Mouse (Mus musculus) A20 (cell line): Measurements from ENCODE around the gene Vps8.

ENCODE experiments used
- DNase-seq: peaks from one replicate; pipeline ENCODE4 v3.0.0-alpha.2; 2011; ENCODE audit warnings: low read depth, low spot score

Vps8 gene

GRCm38 (mm10) chr16:21478376-21478775 lies 55.5 kb downstream of the Vps8 start:
- peak; percentile 90 for DNase-seq

DNA sequence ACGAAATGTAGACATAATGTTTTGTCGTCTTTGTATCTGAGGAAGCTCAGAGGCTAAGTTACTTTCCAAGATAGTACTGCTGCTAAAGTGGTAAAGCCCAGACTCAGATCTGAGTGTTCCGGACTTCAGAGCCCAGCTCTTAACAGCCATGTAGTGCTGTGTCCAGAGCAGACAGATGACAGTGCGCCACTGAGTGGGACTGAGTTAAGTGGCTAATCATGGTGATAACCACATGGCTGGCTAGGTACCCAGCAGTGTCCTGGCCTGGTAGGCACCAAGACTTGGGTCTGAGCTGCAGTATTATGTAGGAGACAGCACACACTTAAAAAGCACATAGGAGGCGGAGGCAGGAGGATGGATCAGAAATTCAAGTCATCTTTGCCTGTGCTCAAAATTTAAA lies 60.9 kb downstream of the Vps8 start:
- no peak for DNase-seq

- no peak for DNase-seq
Measured at GRCm38 (mm10) chr16:21485716-21486115, 62.8 kb downstream of the Vps8 start.

DNA sequence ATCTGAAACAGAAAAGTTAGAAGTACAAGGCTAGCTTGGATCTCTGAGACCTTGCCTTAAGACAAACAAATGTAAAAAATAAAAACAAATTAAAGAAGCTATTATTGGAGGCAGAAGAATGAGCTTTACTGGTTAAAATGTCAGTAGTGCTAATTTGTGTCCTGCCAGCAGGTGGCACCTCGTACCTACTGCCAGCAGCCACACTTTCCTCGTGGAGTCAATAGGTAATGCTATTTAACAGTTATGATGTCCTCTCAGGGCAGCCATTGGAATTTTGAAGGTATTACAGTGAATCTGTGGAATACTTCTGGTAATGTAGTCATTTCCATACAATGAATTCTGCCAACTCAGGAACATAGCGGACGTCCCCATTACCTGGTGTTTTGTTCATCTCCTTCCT lies 65.5 kb downstream of the Vps8 start:
- peak; percentile 75 for DNase-seq

- DNase-seq, result peak; percentile 82
Measured at GRCm38 (mm10) chr16:21492346-21492745, 69.4 kb downstream of the Vps8 start.

- DNase-seq, result peak; percentile 63
Measured at GRCm38 (mm10) chr16:21492894-21493293, 70.0 kb downstream of the Vps8 start.

DNA sequence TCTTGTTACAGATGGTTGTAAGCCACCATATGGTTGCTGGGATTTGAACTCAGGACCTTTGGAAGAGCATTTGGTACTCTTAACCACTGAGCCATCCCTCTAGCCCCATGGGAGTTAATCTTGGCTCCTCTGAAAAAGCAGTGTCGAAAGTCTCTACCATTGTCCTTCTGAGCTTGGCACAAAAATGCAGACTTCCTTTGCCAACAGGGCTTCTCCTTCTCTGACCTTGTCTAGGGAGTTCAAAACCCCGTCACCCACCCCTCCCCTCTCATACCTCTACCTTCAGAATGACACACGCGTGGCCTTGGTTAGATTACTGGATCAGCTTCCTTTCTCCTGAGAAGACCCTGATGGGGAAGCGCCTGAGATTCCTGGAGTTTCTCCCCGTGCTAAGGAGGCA lies 71.8 kb downstream of the Vps8 start:
- DNase-seq, result peak; percentile 41

DNA sequence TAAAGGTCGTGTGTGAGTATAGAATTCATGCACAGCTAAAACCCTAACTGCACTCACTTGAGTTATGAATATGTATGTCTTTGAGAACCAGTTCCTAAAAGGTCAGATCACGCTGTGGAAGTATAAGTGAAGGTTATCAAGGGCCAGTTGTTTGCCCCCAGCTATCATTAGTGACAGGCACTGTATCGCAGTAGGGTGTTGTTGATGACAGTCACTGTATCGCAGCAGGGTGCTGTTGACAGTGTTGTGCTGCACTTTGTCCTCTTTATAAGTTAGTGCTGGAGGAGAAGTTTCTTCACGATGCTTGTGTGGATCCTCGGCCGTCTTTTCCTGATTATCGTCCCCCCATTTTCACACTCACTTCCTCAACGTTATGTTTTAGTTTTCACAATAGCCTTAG lies 73.9 kb downstream of the Vps8 start:
- no peak for DNase-seq

GRCm38 (mm10) chr16:21497627-21498026 lies 74.7 kb downstream of the Vps8 start:
- DNase-seq, result no peak

GRCm38 (mm10) chr16:21498984-21499383 lies 76.1 kb downstream of the Vps8 start:
- DNase-seq, result no peak

GRCm38 (mm10) chr16:21499656-21500055 lies 76.7 kb downstream of the Vps8 start:
- DNase-seq, result no peak

DNA sequence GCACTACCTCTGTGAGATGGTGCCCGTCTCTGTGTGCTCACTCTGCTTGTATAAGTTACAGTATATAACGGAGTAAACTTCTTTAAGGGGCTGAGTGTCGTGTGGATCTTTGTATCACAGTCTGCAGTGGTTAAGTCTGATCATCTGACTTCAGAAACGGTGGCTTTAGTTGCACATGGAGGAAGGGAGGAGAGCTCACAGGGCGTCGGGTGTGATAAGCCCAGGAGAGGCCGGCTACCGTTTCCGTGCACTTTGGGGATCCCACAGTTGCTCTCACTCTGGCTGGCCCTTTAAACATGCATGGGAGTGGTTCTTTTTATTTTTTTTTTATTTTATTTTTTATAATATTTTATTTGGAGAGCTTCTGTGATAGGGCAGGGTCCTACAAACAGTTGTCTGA lies 95.9 kb downstream of the Vps8 start:
- DNase-seq, result no peak

DNA sequence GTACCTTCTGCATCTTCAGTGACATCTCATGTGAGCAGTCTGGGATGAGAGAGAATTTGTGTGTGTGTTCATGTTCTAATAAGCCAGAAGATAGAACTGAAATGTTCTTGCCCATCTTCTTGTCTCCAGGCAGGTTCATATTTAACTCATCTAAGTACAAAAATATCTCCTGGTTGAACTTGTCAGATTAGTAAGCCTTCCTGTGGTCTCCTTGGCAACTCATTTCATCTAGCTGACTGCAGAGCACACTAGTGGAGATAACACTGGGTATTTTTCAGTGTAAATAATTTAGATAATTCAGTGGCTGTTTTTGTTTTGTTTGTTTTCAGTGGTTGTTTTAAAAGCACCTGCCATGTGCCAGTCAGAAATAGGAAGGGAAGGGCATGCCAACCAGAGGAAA lies 96.9 kb downstream of the Vps8 start:
- no peak for DNase-seq

- no peak for DNase-seq
Measured at GRCm38 (mm10) chr16:21523738-21524137, 100.8 kb downstream of the Vps8 start.

DNA sequence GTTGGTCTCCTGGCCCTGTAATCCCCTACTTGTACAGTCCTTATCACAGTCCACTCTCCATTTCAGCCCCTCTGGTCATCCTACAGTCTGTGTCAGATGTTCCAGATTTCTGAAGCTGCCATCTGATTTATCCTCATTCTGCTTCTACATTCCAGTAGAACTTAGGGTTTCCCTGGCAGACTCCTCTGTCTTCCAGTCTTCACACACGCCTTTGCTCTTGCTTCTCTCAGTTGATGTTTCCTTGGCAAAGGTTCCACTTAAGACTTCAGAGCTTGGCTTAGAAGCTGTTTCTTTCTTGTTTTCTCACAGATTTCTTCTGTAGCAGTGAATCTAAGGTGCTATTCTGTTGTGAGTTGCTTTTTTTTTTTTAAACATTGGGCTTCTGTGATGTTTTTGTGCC lies 102.5 kb downstream of the Vps8 start:
- DNase-seq, result no peak

- no peak for DNase-seq
Measured at GRCm38 (mm10) chr16:21527271-21528007, 104.5 kb downstream of the Vps8 start.

- no peak for DNase-seq
Measured at GRCm38 (mm10) chr16:21533503-21533902, 110.6 kb downstream of the Vps8 start.

DNA sequence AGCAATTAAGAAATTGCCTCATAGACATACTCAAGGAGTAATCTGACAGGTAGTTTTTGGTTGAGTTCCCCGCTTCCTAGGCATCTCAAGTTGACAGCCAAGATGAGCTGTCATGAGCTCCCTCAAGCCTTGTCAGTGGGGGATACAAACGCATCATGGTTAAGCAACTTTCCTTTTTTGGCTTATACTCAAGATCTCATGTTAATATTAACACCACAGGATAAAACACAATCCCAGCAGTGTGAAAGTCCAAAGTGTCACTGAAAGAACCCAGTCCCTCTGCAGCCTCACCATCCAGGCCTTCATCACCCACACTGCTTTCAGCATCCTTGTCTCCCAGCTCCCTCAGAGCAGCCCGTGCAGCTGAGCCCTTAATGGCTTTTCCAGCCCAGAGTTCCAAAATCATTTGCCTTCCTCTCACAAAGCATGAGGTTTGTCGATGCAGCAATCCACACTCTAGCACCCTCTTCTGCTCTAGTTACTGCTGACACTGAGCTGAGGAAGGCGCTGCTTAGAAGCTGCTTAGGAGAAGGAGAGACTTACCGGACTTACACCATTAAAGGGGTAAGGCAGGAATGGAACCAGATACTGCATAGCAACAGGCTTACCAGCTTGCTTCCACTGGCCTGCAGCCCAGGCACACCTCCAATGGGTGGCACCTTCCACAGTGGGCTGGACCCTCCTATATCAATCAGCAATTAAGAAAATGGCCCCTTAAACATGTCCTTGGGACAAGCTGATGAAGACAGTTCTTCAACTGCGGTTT lies 113.5 kb downstream of the Vps8 start:
- DNase-seq, result no peak

- DNase-seq, result peak; percentile 42
Measured at GRCm38 (mm10) chr16:21537312-21537711, 114.4 kb downstream of the Vps8 start.

GRCm38 (mm10) chr16:21538889-21539288 lies 116.0 kb downstream of the Vps8 start:
- DNase-seq, result peak; percentile 31

- DNase-seq, result no peak
Measured at GRCm38 (mm10) chr16:21542559-21542958, 119.6 kb downstream of the Vps8 start.

- DNase-seq, result no peak
Measured at GRCm38 (mm10) chr16:21547446-21547845, 124.5 kb downstream of the Vps8 start.

DNA sequence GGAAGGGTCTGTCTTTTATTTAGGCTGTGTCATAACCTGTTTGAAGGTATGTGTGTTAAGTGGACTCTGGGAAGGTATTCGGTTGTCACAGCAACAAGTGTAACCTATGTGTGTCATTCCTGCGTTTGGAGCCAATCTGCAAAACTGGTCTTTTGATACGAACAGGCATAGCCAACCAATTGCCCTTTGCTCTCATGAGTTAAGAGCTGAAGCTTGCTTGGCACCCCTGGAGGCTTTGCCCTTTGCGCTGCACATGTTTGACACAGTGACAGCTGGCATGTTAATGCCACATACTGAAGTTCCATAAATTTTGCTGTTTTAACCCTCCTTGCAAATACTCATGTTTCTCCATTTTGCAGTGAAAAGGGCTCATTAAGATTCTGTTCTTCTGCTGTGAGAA lies 126.8 kb downstream of the Vps8 start:
- DNase-seq, result no peak
